Mouse (Mus musculus) midbrain, embryonic 12.5 days (tissue): ENCODE data around the gene Ccdc6. TPM values are rescaled to one million over a fixed set of nuclear protein-coding genes. Genes with fewer than 3 reads are reported as not detected.

ENCODE experiments used
- ATAC-seq: fragments of 200-750 bp; cut with Nextera tagmentation; 2 replicates; pipeline ENCODE4 v1.8.0; 2017; ENCODE audit warnings: low read depth, moderate TSS enrichment, moderate library complexity; ENCODE audit not compliant: low FRiP score
- H3K27ac ChIP-seq: fragments of 300-500 bp; sonication (generic); replicated peaks from 2 replicates; pipeline ENCODE4 v1.5.1; 2016; ENCODE audit warnings: mild to moderate bottlenecking
- H3K27me3 ChIP-seq: fragments of 300-500 bp; sonication (generic); 2 replicates; pipeline ENCODE4 v1.6.1; 2016; ENCODE audit warnings: mild to moderate bottlenecking
- H3K36me3 ChIP-seq: fragments of 300-500 bp; sonication (generic); 2 replicates; pipeline ENCODE4 v1.6.1; 2016
- H3K4me1 ChIP-seq: fragments of 300-500 bp; sonication (generic); 2 replicates; pipeline ENCODE4 v1.6.1; 2016
- H3K4me2 ChIP-seq: fragments of 300-500 bp; sonication (generic); replicated peaks from 2 replicates; pipeline ENCODE4 v1.6.1; 2016; ENCODE audit warnings: mild to moderate bottlenecking, moderate library complexity
- H3K4me3 ChIP-seq: fragments of 300-500 bp; sonication (generic); 2 replicates; pipeline ENCODE4 v1.5.1; 2016; ENCODE audit warnings: mild to moderate bottlenecking
- H3K9ac ChIP-seq: fragments of 300-500 bp; sonication (generic); replicated peaks from 2 replicates; pipeline ENCODE4 v1.6.1; 2016; ENCODE audit warnings: mild to moderate bottlenecking, moderate library complexity
- H3K9me3 ChIP-seq: fragments of 300-500 bp; sonication (generic); 2 replicates; pipeline ENCODE4 v1.6.1; 2016; ENCODE audit warnings: mild to moderate bottlenecking
- WGBS: fragments of 180-500 bp; shearing (Covaris S2); methylation state at CpG from one replicate; pipeline ENCODE4 v1.1.7; 2016; 5-methylcytosine and 5-hydroxymethylcytosine counted together
- polyA plus RNA-seq: library from polyadenylated mRNA; unstranded; fragments of >200 nt; fragmentation: Nextera tagmentation; extraction: Ambion mirVana; gene quantifications from 2 replicates; pipeline ENCODE4 v1.2.1, GENCODE M21; 2016

The Ccdc6 gene
- polyA plus RNA-seq, 1 experiment from 2014 or later: 16.2 TPM

- Histone ChIP-seq H3K4me2 (peak overlapping the region; percentile 25), H3K27me3 (no peaks in the 10 kb centered on the region), H3K9me3 (no peaks in the 10 kb centered on the region), H3K4me3 (no peak overlapping the region), H3K9ac (no peak overlapping the region; the same call in 1 of the 2 replicates), H3K27ac (peak overlapping the region; percentile 74), H3K4me1 (peaks cover 39% of the 10 kb centered on the region), H3K36me3 (no peaks in the 10 kb centered on the region)
- whole genome bisulfite sequencing: 40% methylated on average over 9 of the region's 9 CpGs
- ATAC-seq: peak; percentile 59
Measured at GRCm38 (mm10) chr10:70119851-70120370, 23.0 kb downstream of the Ccdc6 start.

- Histone ChIP-seq H3K4me1 (peaks cover 39% of the 10 kb centered on the region), H3K4me2 (no peak overlapping the region), H3K36me3 (no peaks in the 10 kb centered on the region), H3K9ac (0 out of 2 replicates have a peak overlapping the region, but pooled peaks have one; percentile 8), H3K4me3 (no peak overlapping the region), H3K27me3 (no peaks in the 10 kb centered on the region), H3K9me3 (no peaks in the 10 kb centered on the region), H3K27ac (peak overlapping the region; percentile 74)
- ATAC-seq: peak; percentile 28; the same call in 1 of the 2 replicates
- 67% methylated on average over 17 of the region's 17 CpGs for WGBS
Measured at GRCm38 (mm10) chr10:70120671-70121405, 23.9 kb downstream of the Ccdc6 start.

- Histone ChIP-seq H3K27me3 (no peaks in the 10 kb centered on the region), H3K9me3 (no peaks in the 10 kb centered on the region), H3K9ac (no peak overlapping the region), H3K4me1 (peaks cover 39% of the 10 kb centered on the region), H3K4me3 (no peak overlapping the region), H3K36me3 (no peaks in the 10 kb centered on the region), H3K4me2 (no peak overlapping the region), H3K27ac (0 out of 2 replicates have a peak overlapping the region, but pooled peaks have one; percentile 74)
- no peak for ATAC-seq
- WGBS: 88% methylated on average over 8 of the region's 8 CpGs
Measured at GRCm38 (mm10) chr10:70121406-70121695, 24.4 kb downstream of the Ccdc6 start.

GRCm38 (mm10) chr10:70123454-70123853 is 26.5 kb downstream of the Ccdc6 start:
- no peak overlapping the region for H3K4me2 ChIP-seq
- ATAC-seq: no peak
- no peak overlapping the region for H3K27ac ChIP-seq
- no peaks in the 10 kb centered on the region for H3K9me3 ChIP-seq
- 97% methylated on average over 2 of the region's 2 CpGs for WGBS
- H3K9ac ChIP-seq: no peak overlapping the region
- peaks cover 34% of the 10 kb centered on the region for H3K4me1 ChIP-seq
- no peaks in the 10 kb centered on the region for H3K36me3 ChIP-seq
- H3K4me3 ChIP-seq: no peak overlapping the region
- H3K27me3 ChIP-seq: no peaks in the 10 kb centered on the region

GRCm38 (mm10) chr10:70125491-70125890 is 28.6 kb downstream of the Ccdc6 start:
- Histone ChIP-seq H3K4me2 (no peak overlapping the region), H3K4me1 (peaks cover 17% of the 10 kb centered on the region), H3K4me3 (no peak overlapping the region), H3K36me3 (no peaks in the 10 kb centered on the region), H3K27ac (no peak overlapping the region), H3K9me3 (no peaks in the 10 kb centered on the region), H3K9ac (no peak overlapping the region), H3K27me3 (no peaks in the 10 kb centered on the region)
- ATAC-seq: no peak
- 84% methylated on average over 7 of the region's 7 CpGs for WGBS

- Histone ChIP-seq H3K4me2 (no peak overlapping the region), H3K36me3 (no peaks in the 10 kb centered on the region), H3K4me1 (peaks cover under 1% of the 10 kb centered on the region; the same call in 1 of the 2 replicates), H3K9ac (no peak overlapping the region), H3K27ac (no peak overlapping the region), H3K27me3 (no peaks in the 10 kb centered on the region), H3K9me3 (no peaks in the 10 kb centered on the region), H3K4me3 (no peak overlapping the region)
- no peak for ATAC-seq
- 72% methylated on average over 8 of the region's 8 CpGs for WGBS
Measured at GRCm38 (mm10) chr10:70127273-70127672, 30.4 kb downstream of the Ccdc6 start.

GRCm38 (mm10) chr10:70128408-70128807 is 31.5 kb downstream of the Ccdc6 start:
- no peaks in the 10 kb centered on the region for H3K36me3 ChIP-seq
- no peak overlapping the region for H3K9ac ChIP-seq
- H3K27me3 ChIP-seq: no peaks in the 10 kb centered on the region
- H3K4me3 ChIP-seq: no peak overlapping the region
- WGBS: 97% methylated on average over 8 of the region's 8 CpGs
- no peak overlapping the region for H3K4me2 ChIP-seq
- H3K27ac ChIP-seq: no peak overlapping the region
- H3K9me3 ChIP-seq: no peaks in the 10 kb centered on the region
- ATAC-seq: no peak
- peaks cover 4% of the 10 kb centered on the region for H3K4me1 ChIP-seq

- Histone ChIP-seq H3K4me3 (no peak overlapping the region), H3K27me3 (no peaks in the 10 kb centered on the region), H3K4me1 (peaks cover 4% of the 10 kb centered on the region), H3K9me3 (no peaks in the 10 kb centered on the region), H3K36me3 (no peaks in the 10 kb centered on the region), H3K4me2 (no peak overlapping the region), H3K27ac (no peak overlapping the region), H3K9ac (no peak overlapping the region)
- WGBS: 85% methylated on average over 5 of the region's 5 CpGs
- ATAC-seq: no peak
Measured at GRCm38 (mm10) chr10:70132087-70132560, 35.2 kb downstream of the Ccdc6 start.

- WGBS: 95% methylated on average over 6 of the region's 6 CpGs
Measured at GRCm38 (mm10) chr10:70132714-70133113, 35.8 kb downstream of the Ccdc6 start.

GRCm38 (mm10) chr10:70133188-70133587 is 36.3 kb downstream of the Ccdc6 start:
- 88% methylated on average over 6 of the region's 6 CpGs for WGBS
- Histone ChIP-seq H3K9ac (no peak overlapping the region), H3K4me3 (no peak overlapping the region), H3K9me3 (no peaks in the 10 kb centered on the region), H3K36me3 (no peaks in the 10 kb centered on the region), H3K27me3 (no peaks in the 10 kb centered on the region), H3K4me2 (no peak overlapping the region), H3K4me1 (peaks cover 5% of the 10 kb centered on the region; the same call in 1 of the 2 replicates), H3K27ac (no peak overlapping the region)
- no peak for ATAC-seq

More at GRCm38 (mm10) chr10:70132714-70133113, 35.8 kb downstream of the Ccdc6 start:
- H3K9me3 ChIP-seq: no peaks in the 10 kb centered on the region
- H3K9ac ChIP-seq: no peak overlapping the region
- H3K4me3 ChIP-seq: no peak overlapping the region
- H3K36me3 ChIP-seq: no peaks in the 10 kb centered on the region
- H3K27ac ChIP-seq: no peak overlapping the region
- no peak for ATAC-seq
- no peak overlapping the region for H3K4me2 ChIP-seq
- H3K4me1 ChIP-seq: peaks cover 4% of the 10 kb centered on the region; the same call in 1 of the 2 replicates
- H3K27me3 ChIP-seq: no peaks in the 10 kb centered on the region

GRCm38 (mm10) chr10:70135680-70136079 is 38.8 kb downstream of the Ccdc6 start:
- H3K36me3 ChIP-seq: no peaks in the 10 kb centered on the region
- no peak for ATAC-seq
- H3K27me3 ChIP-seq: no peaks in the 10 kb centered on the region
- H3K9ac ChIP-seq: no peak overlapping the region
- no peak overlapping the region for H3K4me3 ChIP-seq
- 88% methylated on average over 5 of the region's 5 CpGs for WGBS
- no peak overlapping the region for H3K4me2 ChIP-seq
- no peaks in the 10 kb centered on the region for H3K9me3 ChIP-seq
- no peak overlapping the region for H3K27ac ChIP-seq
- peaks cover 26% of the 10 kb centered on the region for H3K4me1 ChIP-seq

- Histone ChIP-seq H3K36me3 (peaks cover 3% of the 10 kb centered on the region), H3K4me1 (peaks cover 25% of the 10 kb centered on the region), H3K27me3 (no peaks in the 10 kb centered on the region), H3K4me2 (no peak overlapping the region), H3K27ac (0 out of 2 replicates have a peak overlapping the region, but pooled peaks have one; percentile 82), H3K4me3 (no peak overlapping the region), H3K9ac (no peak overlapping the region), H3K9me3 (no peaks in the 10 kb centered on the region)
- ATAC-seq: no peak
- WGBS: 89% methylated on average over 7 of the region's 7 CpGs
Measured at GRCm38 (mm10) chr10:70137652-70138051, 40.7 kb downstream of the Ccdc6 start.
